Mouse (Mus musculus) E14TG2a.4 (cell line): ENCODE data around the gene Twist2.

Source experiments
- CTCF ChIP-seq: conservative IDR thresholded peaks from 2 replicates; pipeline ENCODE4 v1.5.1; 2014; ENCODE audit warnings: low read length
- NANOG ChIP-seq: IDR thresholded peaks from 2 replicates; pipeline ENCODE4 v1.6.1; 2014; ENCODE audit warnings: borderline replicate concordance, low read length, mixed read lengths
- POU5F1 ChIP-seq: IDR thresholded peaks from 2 replicates; pipeline ENCODE4 v1.6.1; 2014; ENCODE audit warnings: low read length, borderline replicate concordance

DNA sequence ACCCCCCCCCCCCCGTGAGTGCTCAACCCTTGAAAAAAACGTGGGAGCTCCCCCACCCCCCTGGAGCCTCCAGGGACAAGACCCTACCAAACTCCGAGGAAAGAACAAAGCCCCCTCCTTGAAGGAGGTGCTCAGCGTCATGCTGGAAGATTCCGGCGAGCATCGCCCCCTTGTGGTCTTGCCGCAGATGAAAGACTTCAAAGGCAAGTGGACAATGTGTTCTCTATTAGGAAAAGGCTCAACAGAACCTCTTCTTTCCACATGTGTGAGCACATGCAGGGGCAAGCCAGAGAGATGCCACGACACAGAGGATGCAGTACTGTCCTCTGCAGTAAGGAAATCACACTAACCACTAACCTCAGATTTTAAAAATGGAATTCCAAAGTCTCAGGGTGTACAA is 46.2 kb upstream of the Twist2 start:
- peak; percentile 65 for TF ChIP-seq CTCF
- TF ChIP-seq POU5F1 = no peak
- TF ChIP-seq NANOG = no peak
